Mouse (Mus musculus): ENCODE measurements around the gene Tia1. TPM values are rescaled to one million over a fixed set of nuclear protein-coding genes. Genes with fewer than 3 reads are reported as not detected.

Tia1 gene
- total RNA-seq (2014; rRNA removed) (138 and 148 TPM in 2 replicates), polyA plus RNA-seq (2015; fragmentation: Nextera tagmentation; extraction: Ambion mirVana) (190 and 211 TPM in 2 replicates)

DNA sequence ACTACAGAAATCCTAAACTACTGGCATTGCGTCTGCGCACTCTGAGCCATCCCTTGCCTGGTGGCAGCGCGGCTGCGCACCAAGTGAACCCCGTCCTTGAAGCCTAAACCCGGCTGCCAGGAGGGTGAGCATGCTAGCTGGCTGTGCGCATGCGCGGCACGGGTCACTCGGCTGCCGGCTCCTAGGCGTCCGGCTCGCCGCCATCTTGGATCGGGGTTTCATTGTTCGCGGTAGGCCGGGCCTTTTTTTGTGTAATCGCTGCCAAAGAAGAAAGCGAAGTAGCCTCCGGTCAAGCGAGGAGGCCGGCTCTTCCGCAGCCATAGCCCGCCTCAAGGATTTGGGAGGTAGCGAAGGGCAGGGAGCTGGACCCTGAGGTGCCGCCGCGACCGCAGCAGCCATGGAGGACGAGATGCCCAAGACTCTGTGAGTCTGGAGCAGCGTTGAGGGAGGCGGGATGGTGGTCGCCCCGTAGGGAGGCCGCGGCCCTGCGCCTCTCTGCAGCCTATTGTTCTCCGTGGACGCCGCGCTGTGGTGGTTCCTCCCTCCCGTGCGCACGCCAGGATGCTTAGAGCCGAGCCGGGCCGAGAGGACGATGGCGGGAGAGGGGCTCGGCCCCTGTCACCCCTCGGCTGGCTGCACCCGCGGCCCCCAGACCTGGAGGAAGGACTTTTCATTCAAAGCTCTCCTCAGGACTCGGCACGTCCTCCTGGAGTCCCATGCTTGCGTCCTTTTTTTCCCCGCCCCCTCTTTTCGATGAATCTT lies at the start of gene Tia1:
Gene Tia1, plus strand, starts transcription at position 120 of the 762 bp plus-strand sequence.
- under 1% methylated on average over 61 of the region's 62 CpGs for WGBS
- H3K4me3 ChIP-seq (ENCODE audit: low read length) = peak within 1 kb of the TSS; percentile 89
- H3K9me3 ChIP-seq (ENCODE audit: low read length) = no peaks in the 10 kb centered on the region
- no peaks in the 10 kb centered on the region for H3K36me3 ChIP-seq (ENCODE audit: insufficient read depth, low read length)
- peak within 1 kb of the TSS; percentile 99 for H3K9ac ChIP-seq (replicated peaks; ENCODE audit: low read length)
- 0 out of 2 replicates have a peak, but pooled peaks have one; percentile 0 for TF ChIP-seq CTCF (IDR thresholded peaks at IDR 0.05; ENCODE audit: low read depth)
- H3K4me1 ChIP-seq (ENCODE audit: insufficient read depth, low read length) = peaks cover 12% of the 10 kb centered on the region
- ATAC-seq (peak; percentile 98), DNase-seq (ENCODE audit: low spot score) (peak; percentile 100)
- peak within 1 kb of the TSS; percentile 100 for H3K27ac ChIP-seq
- no peaks in the 10 kb centered on the region for H3K27me3 ChIP-seq (ENCODE audit: insufficient read depth, low read length)
- peak within 1 kb of the TSS; percentile 66 for H3K4me2 ChIP-seq (ENCODE audit: low read depth, low read length)

GRCm38 (mm10) chr6:86354948-86355347 lies 49.1 kb upstream of the Tia1 start:
- H3K27ac ChIP-seq = no peak overlapping the region
- H3K4me3 ChIP-seq (ENCODE audit: low read length) = no peak overlapping the region
- 56% methylated on average over 3 of the region's 3 CpGs for WGBS
- no peak overlapping the region for H3K9ac ChIP-seq (replicated peaks; ENCODE audit: low read length)
- no peak for TF ChIP-seq CTCF (IDR thresholded peaks at IDR 0.05; ENCODE audit: low read depth)
- DNase-seq (ENCODE audit: low spot score) (no peak), ATAC-seq (no peak)
- no peaks in the 10 kb centered on the region for H3K36me3 ChIP-seq (ENCODE audit: insufficient read depth, low read length)
- no peak overlapping the region for H3K4me2 ChIP-seq (ENCODE audit: low read depth, low read length)
- no peaks in the 10 kb centered on the region for H3K27me3 ChIP-seq (ENCODE audit: insufficient read depth, low read length)
- H3K9me3 ChIP-seq (ENCODE audit: low read length) = no peaks in the 10 kb centered on the region
- H3K4me1 ChIP-seq (ENCODE audit: insufficient read depth, low read length) = no peaks in the 10 kb centered on the region

DNA sequence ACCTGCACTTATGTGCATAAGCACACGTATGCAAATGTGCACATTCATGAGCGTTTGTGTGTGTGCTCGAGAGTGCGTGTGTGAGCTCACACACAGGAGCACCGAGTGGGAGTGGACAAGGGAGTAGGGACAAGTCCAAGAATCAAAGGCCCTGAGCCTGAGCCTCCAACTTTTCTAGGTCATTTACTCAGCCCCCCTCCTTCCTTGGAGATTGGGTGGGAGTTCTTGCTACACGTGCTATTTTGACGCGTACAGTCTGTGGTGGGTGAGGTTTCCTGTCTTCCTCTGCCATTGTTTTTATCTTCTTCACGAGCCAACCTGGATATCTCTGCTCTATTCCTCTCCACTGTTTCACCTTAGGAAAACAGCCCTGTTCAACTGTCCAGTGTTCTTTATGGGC lies 47.1 kb upstream of the Tia1 start:
- no peak overlapping the region for H3K4me3 ChIP-seq (ENCODE audit: low read length)
- WGBS = 85% methylated on average over 9 of the region's 9 CpGs
- H3K4me1 ChIP-seq (ENCODE audit: insufficient read depth, low read length) = no peaks in the 10 kb centered on the region
- H3K9me3 ChIP-seq (ENCODE audit: low read length) = no peaks in the 10 kb centered on the region
- no peak overlapping the region for H3K27ac ChIP-seq
- DNase-seq (ENCODE audit: low spot score) (no peak), ATAC-seq (no peak)
- no peaks in the 10 kb centered on the region for H3K36me3 ChIP-seq (ENCODE audit: insufficient read depth, low read length)
- no peaks in the 10 kb centered on the region for H3K27me3 ChIP-seq (ENCODE audit: insufficient read depth, low read length)
- TF ChIP-seq CTCF (IDR thresholded peaks at IDR 0.05; ENCODE audit: low read depth) = no peak
- H3K4me2 ChIP-seq (ENCODE audit: low read depth, low read length) = no peak overlapping the region
- no peak overlapping the region for H3K9ac ChIP-seq (replicated peaks; ENCODE audit: low read length)

- Histone ChIP-seq H3K4me1 (ENCODE audit: insufficient read depth, low read length) (no peaks in the 10 kb centered on the region), H3K27ac (no peak overlapping the region), H3K27me3 (ENCODE audit: insufficient read depth, low read length) (no peaks in the 10 kb centered on the region), H3K9ac (replicated peaks; ENCODE audit: low read length) (no peak overlapping the region), H3K4me2 (ENCODE audit: low read depth, low read length) (no peak overlapping the region), H3K36me3 (ENCODE audit: insufficient read depth, low read length) (no peaks in the 10 kb centered on the region), H3K9me3 (ENCODE audit: low read length) (no peaks in the 10 kb centered on the region), H3K4me3 (ENCODE audit: low read length) (no peak overlapping the region)
- TF ChIP-seq CTCF (IDR thresholded peaks at IDR 0.05; ENCODE audit: low read depth) = no peak
- no peak for DNase-seq (ENCODE audit: low spot score)
- 63% methylated on average over 7 of the region's 7 CpGs for WGBS
- no peak for ATAC-seq
Observed at GRCm38 (mm10) chr6:86360691-86361090, 43.3 kb upstream of the Tia1 start.

- Histone ChIP-seq H3K4me1 (ENCODE audit: insufficient read depth, low read length) (0 out of 2 replicates have a peak, but pooled peaks cover 4% of the 10 kb centered on the region), H3K9ac (replicated peaks; ENCODE audit: low read length) (no peak overlapping the region), H3K9me3 (ENCODE audit: low read length) (no peaks in the 10 kb centered on the region), H3K27ac (no peak overlapping the region), H3K4me2 (ENCODE audit: low read depth, low read length) (no peak overlapping the region), H3K27me3 (ENCODE audit: insufficient read depth, low read length) (no peaks in the 10 kb centered on the region), H3K36me3 (ENCODE audit: insufficient read depth, low read length) (no peaks in the 10 kb centered on the region), H3K4me3 (ENCODE audit: low read length) (no peak overlapping the region)
- 89% methylated on average over 7 of the region's 7 CpGs for WGBS
- no peak for ATAC-seq
- DNase-seq (ENCODE audit: low spot score) = no peak
- peak; percentile 35 for TF ChIP-seq CTCF (IDR thresholded peaks at IDR 0.05; ENCODE audit: low read depth)
Observed at GRCm38 (mm10) chr6:86361373-86361772, 42.6 kb upstream of the Tia1 start.

- Histone ChIP-seq H3K27ac (peak overlapping the region; percentile 90), H3K9ac (replicated peaks; ENCODE audit: low read length) (peak overlapping the region; percentile 77), H3K4me3 (ENCODE audit: low read length) (peak overlapping the region; percentile 67), H3K9me3 (ENCODE audit: low read length) (no peaks in the 10 kb centered on the region), H3K4me1 (ENCODE audit: insufficient read depth, low read length) (peaks cover 9% of the 10 kb centered on the region; the same call in 1 of the 2 replicates), H3K27me3 (ENCODE audit: insufficient read depth, low read length) (no peaks in the 10 kb centered on the region), H3K36me3 (ENCODE audit: insufficient read depth, low read length) (no peaks in the 10 kb centered on the region), H3K4me2 (ENCODE audit: low read depth, low read length) (peak overlapping the region; percentile 97)
- ATAC-seq (peak; percentile 43), DNase-seq (ENCODE audit: low spot score) (peak; percentile 92)
- under 1% methylated on average over 17 of the region's 17 CpGs for WGBS
- TF ChIP-seq CTCF (IDR thresholded peaks at IDR 0.05; ENCODE audit: low read depth) = peak; percentile 95
Observed at GRCm38 (mm10) chr6:86364442-86365141, 39.4 kb upstream of the Tia1 start.

Data from hindbrain, postnatal 0 days (tissue).